Mouse (Mus musculus) CH12.LX (cell line): ENCODE measurements at regions not wholly inside any gene's neighbourhood (a gene's known extent, or its start where the extent isn't known, plus 50 kb on each side); places are given as distances from the start of the nearest gene placed in this dataset.

Experiments
- DNase-seq: peaks from one replicate; pipeline ENCODE4 v3.0.0-alpha.2; 2013; ENCODE audit errors: extremely low read depth
- H3K27ac ChIP-seq: 2 replicates; pipeline ENCODE4 v1.5.1; 2012; ENCODE audit warnings: low read depth, mild to moderate bottlenecking, control low read depth, moderate library complexity; ENCODE audit not compliant: insufficient read depth
- H3K27me3 ChIP-seq: replicated peaks from 2 replicates; pipeline ENCODE3; 2012; ENCODE audit warnings: inconsistent platforms
- H3K36me3 ChIP-seq, 2 experiments: replicated peaks in 1 of 2; 2 replicates each; pipeline versions ENCODE3 to v1.6.1; 2012; ENCODE audit warnings: inconsistent platforms in 1 of 2, low read length in 1 of 2, mild to moderate bottlenecking in 1 of 2, mixed read lengths in 1 of 2, moderate library complexity in 1 of 2; ENCODE audit not compliant: control insufficient read depth in 1 of 2, insufficient read depth in 1 of 2
- H3K4me1 ChIP-seq, 2 experiments: 2 replicates each; pipeline ENCODE4 v1.6.1; 2012; ENCODE audit warnings: inconsistent platforms in 1 of 2, moderate library complexity in 1 of 2; ENCODE audit not compliant: insufficient read depth in 2 of 2, control insufficient read depth in 1 of 2
- H3K4me2 ChIP-seq: 2 replicates; pipeline ENCODE4 v1.6.1; 2012; ENCODE audit warnings: low read depth, mild to moderate bottlenecking, control low read depth; ENCODE audit not compliant: poor library complexity, insufficient read depth, severe bottlenecking
- H3K4me3 ChIP-seq, 3 experiments: fragments of 150-350 bp in 1 of 3; sonication (generic) in 1 of 3; replicated peaks in 1 of 3; 2 replicates each; pipeline versions ENCODE3 to v1.5.1; 2011 to 2012; ENCODE audit warnings: low read depth in 2 of 3, low read length in 2 of 3, mild to moderate bottlenecking in 2 of 3, moderate library complexity in 2 of 3, control low read depth in 1 of 3, improper control_type of control experiment in 1 of 3, inconsistent platforms in 1 of 3, mixed read lengths in 1 of 3; ENCODE audit not compliant: poor library complexity in 1 of 3
- H3K79me2 ChIP-seq: replicated peaks from 2 replicates; pipeline ENCODE4 v1.6.1; 2012; ENCODE audit warnings: mild to moderate bottlenecking, moderate library complexity; ENCODE audit not compliant: control insufficient read depth, poor library complexity, insufficient read depth, severe bottlenecking; ENCODE audit errors: extremely low read depth
- H3K9ac ChIP-seq: 2 replicates; pipeline ENCODE4 v1.6.1; 2012; ENCODE audit warnings: low read depth, mild to moderate bottlenecking, control low read depth, moderate library complexity; ENCODE audit not compliant: insufficient read depth
- H3K9me3 ChIP-seq: replicated peaks from 2 replicates; pipeline ENCODE3; 2012; ENCODE audit warnings: low read length, inconsistent platforms, mixed read lengths
- BHLHE40 ChIP-seq: IDR thresholded peaks from 2 replicates; pipeline ENCODE4 v1.6.1; 2011; ENCODE audit warnings: mild to moderate bottlenecking, low read depth, low read length, improper control_type of control experiment
- CHD1 ChIP-seq: IDR thresholded peaks from 2 replicates; pipeline ENCODE4 v1.6.1; 2012; ENCODE audit warnings: low read depth, low read length, improper control_type of control experiment, inconsistent platforms
- CHD2 ChIP-seq: IDR thresholded peaks from 2 replicates; pipeline ENCODE4 v1.6.1; 2011; ENCODE audit warnings: low read length, improper control_type of control experiment
- CTCF ChIP-seq, 2 experiments: IDR thresholded peaks in 1 of 2; conservative IDR thresholded peaks in 1 of 2; 2 replicates each; pipeline ENCODE4 v1.5.1; 2011 to 2012; ENCODE audit warnings: low read depth in 2 of 2, low read length in 2 of 2, improper control_type of control experiment in 1 of 2, inconsistent platforms in 1 of 2, mild to moderate bottlenecking in 1 of 2, moderate library complexity in 1 of 2
- E2F4 ChIP-seq: IDR thresholded peaks from 2 replicates; pipeline ENCODE4 v1.6.1; 2011; ENCODE audit warnings: low read depth, low read length, improper control_type of control experiment; ENCODE audit not compliant: insufficient replicate concordance
- EP300 ChIP-seq: IDR thresholded peaks from 2 replicates; pipeline ENCODE4 v1.6.1; 2011; ENCODE audit warnings: low read length, improper control_type of control experiment
- ETS1 ChIP-seq: conservative IDR thresholded peaks from 2 replicates; pipeline ENCODE4 v1.6.1; 2012; ENCODE audit warnings: low read depth, mild to moderate bottlenecking, inconsistent platforms, low read length, improper control_type of control experiment, moderate library complexity
- HCFC1 ChIP-seq: IDR thresholded peaks from 2 replicates; pipeline ENCODE4 v1.6.1; 2012; ENCODE audit warnings: low read depth, mild to moderate bottlenecking, inconsistent platforms, low read length, improper control_type of control experiment
- IRF4 ChIP-seq: IDR thresholded peaks from 2 replicates; pipeline ENCODE4 v1.6.1; 2014; ENCODE audit warnings: low read depth, mild to moderate bottlenecking, inconsistent platforms, low read length, improper control_type of control experiment
- JUN ChIP-seq: IDR thresholded peaks from 2 replicates; pipeline ENCODE4 v1.6.1; 2011; ENCODE audit warnings: low read depth, mild to moderate bottlenecking, low read length, improper control_type of control experiment, moderate library complexity; ENCODE audit not compliant: insufficient read depth
- JUND ChIP-seq: conservative IDR thresholded peaks from 2 replicates; pipeline ENCODE4 v1.6.1; 2011; ENCODE audit warnings: low read depth, low read length, improper control_type of control experiment
- MAFK ChIP-seq: IDR thresholded peaks from 2 replicates; pipeline ENCODE4 v1.6.1; 2011; ENCODE audit warnings: low read length, improper control_type of control experiment; ENCODE audit not compliant: insufficient replicate concordance
- MEF2A ChIP-seq: IDR thresholded peaks from 2 replicates; pipeline ENCODE4 v1.6.1; 2014; ENCODE audit warnings: low read depth, mild to moderate bottlenecking, inconsistent platforms, low read length, improper control_type of control experiment, borderline replicate concordance
- MXI1 ChIP-seq: IDR thresholded peaks from 2 replicates; pipeline ENCODE4 v1.6.1; 2011; ENCODE audit warnings: mild to moderate bottlenecking, low read depth, low read length, improper control_type of control experiment
- MYC ChIP-seq: IDR thresholded peaks from 2 replicates; pipeline ENCODE4 v1.6.1; 2011; ENCODE audit warnings: low read depth, mild to moderate bottlenecking, improper control_type of control experiment, low read length
- PAX5 ChIP-seq: IDR thresholded peaks from 2 replicates; pipeline ENCODE4 v1.6.1; 2012; ENCODE audit warnings: low read length, inconsistent platforms, mixed read lengths
- POLR2A ChIP-seq: IDR thresholded peaks from 2 replicates; pipeline ENCODE4 v1.6.1; 2011; ENCODE audit warnings: low read depth, mild to moderate bottlenecking, improper control_type of control experiment, low read length
- RAD21 ChIP-seq: IDR thresholded peaks from 2 replicates; pipeline ENCODE4 v1.6.1; 2011; ENCODE audit warnings: low read depth, mild to moderate bottlenecking, low read length, improper control_type of control experiment, moderate library complexity
- TBP ChIP-seq: conservative IDR thresholded peaks from 2 replicates; pipeline ENCODE4 v1.6.1; 2011; ENCODE audit warnings: low read depth, low read length, improper control_type of control experiment
- USF1 ChIP-seq: IDR thresholded peaks from 2 replicates; pipeline ENCODE4 v1.6.1; 2014; ENCODE audit warnings: low read depth, mild to moderate bottlenecking, inconsistent platforms, low read length, improper control_type of control experiment
- ZKSCAN1 ChIP-seq: IDR thresholded peaks from 2 replicates; pipeline ENCODE4 v1.6.1; 2012; ENCODE audit warnings: low read depth, inconsistent platforms, low read length, improper control_type of control experiment, borderline replicate concordance
- ZMIZ1 ChIP-seq: IDR thresholded peaks from 2 replicates; pipeline ENCODE4 v1.6.1; 2012; ENCODE audit warnings: low read depth, mild to moderate bottlenecking, inconsistent platforms, low read length, improper control_type of control experiment
- ZNF384 ChIP-seq: IDR thresholded peaks from 2 replicates; pipeline ENCODE4 v1.6.1; 2012; ENCODE audit warnings: low read depth, low read length, improper control_type of control experiment, inconsistent platforms
- dilution Hi-C: fragments of 300-500 bp; cut with MboI; formaldehyde crosslinking; loops from 2 replicates; pipeline ENCODE4 v1.14.3; 2020; ENCODE audit warnings: low sequenced_read_pairs; ENCODE audit not compliant: extremely low pct_unique_long_range_greater_than_20kb, extremely low pct_ligation_motif_present
- in situ Hi-C: fragments of 300-500 bp; cut with MboI; formaldehyde crosslinking; loops from 3 replicates; pipeline ENCODE4 v1.14.3; 2019; ENCODE audit warnings: low sequenced_read_pairs, low pct_ligation_motif_present, low pct_unique_long_range_greater_than_20kb, mixed read lengths

- H3K27ac ChIP-seq: no peak overlapping the region
- H3K36me3 ChIP-seq: no peaks in the 10 kb centered on the region
- TF ChIP-seq JUN (no peak), BHLHE40 (peak; percentile 21; the same call in 1 of the 2 replicates), ETS1 (peak; percentile 52; the same call in 1 of the 2 replicates), EP300 (0 out of 2 replicates have a peak, but pooled peaks have one; percentile 33), CTCF (conservative IDR thresholded peaks at IDR 0.05 in 1 of 2, IDR thresholded peaks at IDR 0.05 in 1 of 2; ENCODE audit: low read depth in 2 of 2, low read length in 2 of 2) (no peak)
- TF ChIP-seq, all 38 proteins: peak for 3
- H3K9me3 ChIP-seq: peaks cover 57% of the 10 kb centered on the region
- in situ Hi-C loops: no loop called here
- no peaks in the 10 kb centered on the region for H3K27me3 ChIP-seq
- no peak for DNase-seq
- no peak overlapping the region for H3K9ac ChIP-seq
- H3K4me3 ChIP-seq: no peak overlapping the region
- no peaks in the 10 kb centered on the region for H3K4me1 ChIP-seq
- dilution Hi-C loops: no loop called here
- no peak overlapping the region for H3K4me2 ChIP-seq
- no peaks in the 10 kb centered on the region for H3K79me2 ChIP-seq
Measured at GRCm38 (mm10) chr8:8441568-8441967, 219.5 kb downstream of the Efnb2 start.

GRCm38 (mm10) chr8:8440903-8441302 lies 220.1 kb downstream of the Efnb2 start:
- Histone ChIP-seq H3K9ac (no peak overlapping the region), H3K4me3 (no peak overlapping the region), H3K27ac (no peak overlapping the region), H3K79me2 (no peaks in the 10 kb centered on the region), H3K27me3 (no peaks in the 10 kb centered on the region), H3K4me1 (no peaks in the 10 kb centered on the region), H3K4me2 (no peak overlapping the region), H3K36me3 (no peaks in the 10 kb centered on the region), H3K9me3 (peaks cover 55% of the 10 kb centered on the region)
- in situ Hi-C loops (no loop called here), dilution Hi-C loops (no loop called here)
- TF ChIP-seq IRF4 (no peak), E2F4 (no peak), JUND (no peak), HCFC1 (no peak), ZMIZ1 (no peak), RAD21 (no peak), BHLHE40 (no peak), MAFK (no peak), TBP (no peak), CHD1 (no peak), MEF2A (no peak), USF1 (no peak), MXI1 (no peak), PAX5 (no peak), POLR2A (no peak), JUN (no peak), ZNF384 (no peak), MYC (no peak), ZKSCAN1 (no peak), CHD2 (no peak)
- DNase-seq: no peak
